Mouse (Mus musculus): ENCODE data around the gene Thada. TPM values are rescaled to one million over a fixed set of nuclear protein-coding genes. Genes with fewer than 3 reads are reported as not detected.

The Thada gene
- polyA plus RNA-seq, 2 experiments, result 2.0 to 2.5 TPM

- 68% methylated on average over 5 of the region's 5 CpGs for WGBS (ENCODE audit: insufficient replicate concordance)
- DNase-seq (ENCODE audit: low read depth in 3 of 3, low spot score in 3 of 3) (no peak), ATAC-seq (ENCODE audit: insufficient read depth) (no peak)
- no peak overlapping the region for H3K27ac ChIP-seq
- no peak overlapping the region for H3K9ac ChIP-seq (replicated peaks)
- 0 out of 4 replicates have a peak, but pooled peaks cover 0 to 2% of the 10 kb centered on the region in 2 experiments for H3K4me1 ChIP-seq (replicated peaks; ENCODE audit: control insufficient read depth in 2 of 2, insufficient read depth in 2 of 2, low read length in 1 of 2)
- H3K4me3 ChIP-seq (ENCODE audit: insufficient read depth in 1 of 2, low read depth in 2 of 2, low read length in 2 of 2), result no peak overlapping the region
- H3K36me3 ChIP-seq (replicated peaks; ENCODE audit: control insufficient read depth, insufficient read depth, low read depth), result no peaks in the 10 kb centered on the region
- H3K4me2 ChIP-seq (ENCODE audit: low read depth), result no peak overlapping the region
- TF ChIP-seq CTCF (IDR thresholded peaks at IDR 0.05; ENCODE audit: low read depth), result no peak
- no peak for TF ChIP-seq EP300 (IDR thresholded peaks at IDR 0.05; ENCODE audit: low read depth)
- H3K9me3 ChIP-seq (ENCODE audit: control insufficient read depth, low read length), result no peaks in the 10 kb centered on the region
- no peaks in the 10 kb centered on the region for H3K27me3 ChIP-seq (ENCODE audit: control insufficient read depth, insufficient read depth, low read length)
These were observed 261.0 kb downstream of the Thada start for GRCm38 (mm10) chr17:84204962-84205361.

- no peak for ATAC-seq (ENCODE audit: insufficient read depth)
- 82% methylated on average over 7 of the region's 7 CpGs for WGBS (ENCODE audit: insufficient replicate concordance)
- H3K36me3 ChIP-seq (replicated peaks; ENCODE audit: control insufficient read depth, insufficient read depth, low read depth), result no peaks in the 10 kb centered on the region
- H3K27ac ChIP-seq, result no peak overlapping the region
- no peak for TF ChIP-seq CTCF (IDR thresholded peaks at IDR 0.05; ENCODE audit: low read depth)
- TF ChIP-seq EP300 (IDR thresholded peaks at IDR 0.05; ENCODE audit: low read depth), result no peak
- H3K27me3 ChIP-seq (ENCODE audit: control insufficient read depth, insufficient read depth, low read length), result no peaks in the 10 kb centered on the region
- no peaks in the 10 kb centered on the region for H3K9me3 ChIP-seq (ENCODE audit: control insufficient read depth, low read length)
- peaks cover 0 to 2% of the 10 kb centered on the region in 2 experiments; a peak in 1 of 4 replicates for H3K4me1 ChIP-seq (replicated peaks; ENCODE audit: control insufficient read depth in 2 of 2, insufficient read depth in 2 of 2, low read length in 1 of 2)
- H3K9ac ChIP-seq (replicated peaks), result no peak overlapping the region
- H3K4me3 ChIP-seq (ENCODE audit: insufficient read depth in 1 of 2, low read depth in 2 of 2, low read length in 2 of 2), result no peak overlapping the region
- no peak overlapping the region for H3K4me2 ChIP-seq (ENCODE audit: low read depth)
- no peak for DNase-seq (ENCODE audit: low read depth in 3 of 3, low spot score in 3 of 3)
These were observed 262.7 kb downstream of the Thada start for GRCm38 (mm10) chr17:84203340-84203739.

GRCm38 (mm10) chr17:84201183-84201582 is 264.8 kb downstream of the Thada start:
- Histone ChIP-seq H3K27me3 (ENCODE audit: control insufficient read depth, insufficient read depth, low read length) (no peaks in the 10 kb centered on the region), H3K4me1 (replicated peaks; ENCODE audit: control insufficient read depth in 2 of 2, insufficient read depth in 2 of 2, low read length in 1 of 2) (peaks cover 0 to 4% of the 10 kb centered on the region in 2 experiments; a peak in 1 of 4 replicates), H3K36me3 (replicated peaks; ENCODE audit: control insufficient read depth, insufficient read depth, low read depth) (no peaks in the 10 kb centered on the region), H3K9me3 (ENCODE audit: control insufficient read depth, low read length) (no peaks in the 10 kb centered on the region), H3K4me2 (ENCODE audit: low read depth) (no peak overlapping the region), H3K9ac (replicated peaks) (no peak overlapping the region), H3K4me3 (ENCODE audit: insufficient read depth in 1 of 2, low read depth in 2 of 2, low read length in 2 of 2) (no peak overlapping the region), H3K27ac (no peak overlapping the region)
- WGBS (ENCODE audit: insufficient replicate concordance), result 65% methylated on average over 5 of the region's 5 CpGs
- ATAC-seq (ENCODE audit: insufficient read depth) (no peak), DNase-seq (ENCODE audit: low read depth in 3 of 3, low spot score in 3 of 3) (no peak)
- no peak for TF ChIP-seq CTCF (IDR thresholded peaks at IDR 0.05; ENCODE audit: low read depth)
- no peak for TF ChIP-seq EP300 (IDR thresholded peaks at IDR 0.05; ENCODE audit: low read depth)

DNA sequence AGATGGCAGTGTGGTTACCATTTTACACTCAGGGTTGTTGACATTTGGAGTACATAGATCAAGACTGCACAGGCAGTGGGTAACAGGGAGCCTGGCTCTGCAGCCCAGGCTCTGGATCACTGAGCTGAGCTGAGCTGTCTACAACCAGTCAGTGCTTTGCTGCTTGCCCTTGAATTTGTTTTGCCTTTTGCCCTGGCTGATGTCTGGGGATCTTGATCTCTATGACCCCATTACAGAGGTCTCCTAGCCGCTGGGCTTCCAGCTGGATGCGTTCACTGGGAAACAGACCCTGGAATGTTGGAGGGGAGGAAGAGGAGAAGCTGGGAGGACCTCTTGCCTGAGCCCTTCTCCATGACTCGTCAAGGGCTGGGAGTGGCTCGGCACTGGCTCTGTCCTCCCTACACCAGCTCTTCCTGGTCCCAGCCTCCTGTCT is 268.1 kb downstream of the Thada start:
- Histone ChIP-seq H3K27me3 (ENCODE audit: control insufficient read depth, insufficient read depth, low read length) (no peaks in the 10 kb centered on the region), H3K4me3 (ENCODE audit: insufficient read depth in 1 of 2, low read depth in 2 of 2, low read length in 2 of 2) (no peak overlapping the region), H3K27ac (no peak overlapping the region), H3K4me2 (ENCODE audit: low read depth) (no peak overlapping the region), H3K36me3 (replicated peaks; ENCODE audit: control insufficient read depth, insufficient read depth, low read depth) (no peaks in the 10 kb centered on the region), H3K4me1 (replicated peaks; ENCODE audit: control insufficient read depth in 2 of 2, insufficient read depth in 2 of 2, low read length in 1 of 2) (peaks cover 0 to 5% of the 10 kb centered on the region in 2 experiments; a peak in 1 of 4 replicates), H3K9ac (replicated peaks) (no peak overlapping the region), H3K9me3 (ENCODE audit: control insufficient read depth, low read length) (no peaks in the 10 kb centered on the region)
- no peak for TF ChIP-seq CTCF (IDR thresholded peaks at IDR 0.05; ENCODE audit: low read depth)
- no peak for TF ChIP-seq EP300 (IDR thresholded peaks at IDR 0.05; ENCODE audit: low read depth)
- WGBS (ENCODE audit: insufficient replicate concordance), result 65% methylated on average over 4 of the region's 4 CpGs
- no peak for DNase-seq (ENCODE audit: low read depth in 3 of 3, low spot score in 3 of 3)
- ATAC-seq (ENCODE audit: insufficient read depth), result no peak

DNA sequence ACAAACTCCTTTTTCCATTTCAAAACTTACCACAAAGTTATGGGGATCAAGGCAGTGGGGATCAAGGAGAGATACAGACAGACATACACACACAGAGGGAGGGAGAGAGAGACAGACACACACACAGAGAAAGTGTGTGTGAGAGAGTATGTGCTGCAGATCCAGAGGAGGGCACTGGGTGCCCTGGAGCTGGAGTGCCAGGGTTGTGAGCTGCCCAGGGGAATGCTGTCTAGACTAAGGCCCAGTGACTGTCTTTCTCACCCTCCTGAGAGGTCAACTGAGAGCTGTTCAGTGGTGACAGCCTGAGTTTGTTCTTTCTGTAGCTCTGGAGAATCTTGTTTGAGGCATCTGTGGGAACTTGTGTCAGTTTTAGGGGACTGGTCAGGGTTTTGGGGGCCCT is 269.7 kb downstream of the Thada start:
- TF ChIP-seq EP300 (IDR thresholded peaks at IDR 0.05; ENCODE audit: low read depth) (no peak), CTCF (IDR thresholded peaks at IDR 0.05; ENCODE audit: low read depth) (no peak)
- Histone ChIP-seq H3K4me1 (replicated peaks; ENCODE audit: control insufficient read depth in 2 of 2, insufficient read depth in 2 of 2, low read length in 1 of 2) (peaks cover 0 to 5% of the 10 kb centered on the region in 2 experiments; a peak in 1 of 4 replicates), H3K36me3 (replicated peaks; ENCODE audit: control insufficient read depth, insufficient read depth, low read depth) (no peaks in the 10 kb centered on the region; the same call in 1 of the 2 replicates), H3K9me3 (ENCODE audit: control insufficient read depth, low read length) (no peaks in the 10 kb centered on the region), H3K27ac (no peak overlapping the region), H3K4me3 (ENCODE audit: insufficient read depth in 1 of 2, low read depth in 2 of 2, low read length in 2 of 2) (no peak overlapping the region), H3K9ac (replicated peaks) (no peak overlapping the region), H3K4me2 (ENCODE audit: low read depth) (no peak overlapping the region), H3K27me3 (ENCODE audit: control insufficient read depth, insufficient read depth, low read length) (no peaks in the 10 kb centered on the region)
- no peak for DNase-seq (ENCODE audit: low read depth in 3 of 3, low spot score in 3 of 3)
- ATAC-seq (ENCODE audit: insufficient read depth), result no peak
